Mouse (Mus musculus): Measurements from ENCODE around the gene Banf2.

- no peak for TF ChIP-seq CTCF (IDR thresholded peaks at IDR 0.05; ENCODE audit: low read depth)
- no peak for TF ChIP-seq EP300 (IDR thresholded peaks at IDR 0.05; ENCODE audit: low read depth)
Measured at GRCm38 (mm10) chr2:144108376-144108775, 75.5 kb downstream of the Banf2 start.
